Comparison of ENCODE assay signal across 7 mouse cellular contexts in the genomic region with DNA sequence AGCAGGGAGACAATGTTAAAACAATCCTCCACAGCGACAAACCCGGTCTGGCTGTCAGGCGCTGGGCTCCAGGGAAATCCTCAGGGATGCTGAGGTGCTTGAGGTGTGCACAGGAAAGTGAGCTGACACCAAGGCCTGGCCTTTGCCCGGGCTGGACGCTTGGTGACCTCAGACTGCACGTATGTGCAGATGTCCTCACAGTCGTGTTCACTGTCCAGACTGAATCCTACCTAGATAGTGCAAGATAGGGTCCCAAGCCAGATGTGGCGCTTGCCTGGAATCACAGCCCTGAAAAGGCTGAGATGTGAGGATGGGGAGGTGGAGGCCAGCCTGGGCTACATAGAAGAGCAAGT. TPM values are rescaled to one million over a fixed set of nuclear protein-coding genes. Genes with fewer than 3 reads are reported as not detected.
A peak's percentile ranks its signal among the peaks of the same experiment; 100 is the strongest.
DNase-seq lines count a peak whose midpoint lies in the region; ATAC-seq and TF ChIP-seq lines count a peak whose summit lies in the region.

No protein-coding gene starts in this region.

- no peaks in the 10 kb centered on the region for H3K27me3 ChIP-seq in testis, adult 2 months (ENCODE audit: control insufficient read depth, insufficient read depth, low read length)
- no peaks in the 10 kb centered on the region for H3K27me3 ChIP-seq in forebrain, embryonic 13.5 days
- no peaks in the 10 kb centered on the region for H3K27me3 ChIP-seq in liver, embryonic 14.5 days (ENCODE audit: control insufficient read depth, insufficient read depth, low read length)

- H3K4me2 ChIP-seq in forebrain, embryonic 13.5 days: peak overlapping the region; percentile 94
- H3K4me2 ChIP-seq in liver, embryonic 14.5 days (ENCODE audit: low read depth): peak overlapping the region; percentile 90

- H3K9me3 ChIP-seq in forebrain, embryonic 13.5 days (replicated peaks): no peaks in the 10 kb centered on the region
- no peaks in the 10 kb centered on the region for H3K9me3 ChIP-seq in liver, embryonic 14.5 days (ENCODE audit: control insufficient read depth, low read length)

- no peak for TF ChIP-seq CTCF in testis, adult 2 months (IDR thresholded peaks at IDR 0.05; ENCODE audit: control insufficient read depth, insufficient read depth, insufficient replicate concordance, low read depth, low read length)
- TF ChIP-seq CTCF in liver, embryonic 14.5 days (IDR thresholded peaks at IDR 0.05; ENCODE audit: low read depth): no peak

- H3K4me1 ChIP-seq in testis, adult 2 months (ENCODE audit: control insufficient read depth, insufficient read depth, low read length): peaks cover 4% of the 10 kb centered on the region
- peaks cover 21% of the 10 kb centered on the region for H3K4me1 ChIP-seq in forebrain, embryonic 13.5 days
- H3K4me1 ChIP-seq in liver, embryonic 14.5 days (replicated peaks; ENCODE audit: control insufficient read depth in 2 of 2, insufficient read depth in 2 of 2, low read length in 1 of 2): peaks cover 6 to 9% of the 10 kb centered on the region in 2 experiments

- no peak for TF ChIP-seq POLR2A in testis, adult 2 months (IDR thresholded peaks at IDR 0.05; ENCODE audit: control insufficient read depth, low read depth, low read length)

- peak overlapping the region; percentile 87 for H3K9ac ChIP-seq in forebrain, embryonic 13.5 days
- peak overlapping the region; percentile 71 for H3K9ac ChIP-seq in liver, embryonic 14.5 days (replicated peaks)

- no peak for DNase-seq in testis, postnatal 10 days (ENCODE audit: low spot score)
- DNase-seq in liver, embryonic 14.5 days (ENCODE audit: low read depth in 3 of 3, low spot score in 3 of 3): no peak
- DNase-seq in cerebellum, postnatal 14 days: no peak
- no peak for DNase-seq in urinary bladder, adult 18-20 months (ENCODE audit: low spot score in 2 of 2)

- H3K27ac ChIP-seq in testis, adult 2 months (ENCODE audit: control insufficient read depth, insufficient read depth, low read depth, low read length): peak overlapping the region; percentile 78
- H3K27ac ChIP-seq in forebrain, embryonic 13.5 days: no peak overlapping the region
- H3K27ac ChIP-seq in liver, embryonic 14.5 days: peak overlapping the region; percentile 41

- under 1% methylated on average over 8 of the region's 8 CpGs for WGBS in forebrain, embryonic 13.5 days
- 2% methylated on average over 8 of the region's 8 CpGs for WGBS in liver, embryonic 14.5 days (ENCODE audit: insufficient replicate concordance)

- no peak for TF ChIP-seq EP300 in liver, embryonic 14.5 days (IDR thresholded peaks at IDR 0.05; ENCODE audit: low read depth)

- peak; percentile 71 for ATAC-seq in forebrain, embryonic 13.5 days
- peak; percentile 29; the same call in 1 of the 2 replicates for ATAC-seq in liver, embryonic 14.5 days (ENCODE audit: insufficient read depth)
- ATAC-seq in cerebellum, adult (ENCODE audit: insufficient number of reproducible peaks, low FRiP score, low TSS enrichment): no peak

- peak overlapping the region; percentile 97 for H3K4me3 ChIP-seq in testis, adult 2 months (ENCODE audit: control insufficient read depth, low read depth, low read length)
- peak overlapping the region; percentile 94 for H3K4me3 ChIP-seq in forebrain, embryonic 13.5 days
- H3K4me3 ChIP-seq in liver, embryonic 14.5 days (ENCODE audit: insufficient read depth in 1 of 2, low read depth in 2 of 2, low read length in 2 of 2): peak overlapping the region; percentile 76 to 93

- no peaks in the 10 kb centered on the region for H3K36me3 ChIP-seq in testis, adult 2 months (ENCODE audit: control insufficient read depth, insufficient read depth, low read length)
- H3K36me3 ChIP-seq in forebrain, embryonic 13.5 days (ENCODE audit: poor library complexity, severe bottlenecking): no peaks in the 10 kb centered on the region
- H3K36me3 ChIP-seq in liver, embryonic 14.5 days (replicated peaks; ENCODE audit: control insufficient read depth, insufficient read depth, low read depth): no peaks in the 10 kb centered on the region

RNA-seq across cellular contexts. Expression of a gene that starts 0.4 kb away (rescaled TPM):
- polyA plus RNA-seq in testis, adult 2 months (2012; rRNA removed): 205 and 242 TPM in 2 replicates
- polyA plus RNA-seq in forebrain, embryonic 13.5 days (2015; fragmentation: Nextera tagmentation; extraction: Ambion mirVana): 66.2 and 66.7 TPM in 2 replicates
- 10.2 and 18.0 TPM in 2 replicates for polyA plus RNA-seq in liver, embryonic 14.5 days (2012; rRNA removed)
- 23.9 and 24.4 TPM in 2 replicates for polyA plus RNA-seq in liver, embryonic 14.5 days (2014; fragmentation: Nextera tagmentation; extraction: Ambion mirVana)

RNA-seq across cellular contexts. Expression of a gene that starts 21.7 kb away (rescaled TPM):
- 47.8 and 53.3 TPM in 2 replicates for polyA plus RNA-seq in testis, adult 2 months (2012; rRNA removed)
- 33.9 and 38.0 TPM in 2 replicates for polyA plus RNA-seq in forebrain, embryonic 13.5 days (2015; fragmentation: Nextera tagmentation; extraction: Ambion mirVana)
- polyA plus RNA-seq in liver, embryonic 14.5 days (2012; rRNA removed): 4.8 and 6.1 TPM in 2 replicates
- polyA plus RNA-seq in liver, embryonic 14.5 days (2014; fragmentation: Nextera tagmentation; extraction: Ambion mirVana): 7.4 and 8.4 TPM in 2 replicates
